Mouse (Mus musculus) right cerebral cortex, postnatal 14 days (tissue): ENCODE results near the gene Ddn.
A peak's percentile ranks its signal among the peaks of the same experiment; 100 is the strongest.
"Not testable (repeated sequence)": the region's sequence is repeated elsewhere in the genome, so short reads cannot be mapped to it uniquely, and the experiment has no call there.

Experiments
- DNase-seq: peaks from one replicate; pipeline ENCODE4 v3.0.0; 2022

Ddn gene

GRCm38 (mm10) chr15:98830736-98831683 lies 21.7 kb upstream of the Ddn start, which contains the start of gene Prkag1:
Prkag1 (minus strand) TSS chr15:98831521.
- peak; percentile 96 for DNase-seq

DNA sequence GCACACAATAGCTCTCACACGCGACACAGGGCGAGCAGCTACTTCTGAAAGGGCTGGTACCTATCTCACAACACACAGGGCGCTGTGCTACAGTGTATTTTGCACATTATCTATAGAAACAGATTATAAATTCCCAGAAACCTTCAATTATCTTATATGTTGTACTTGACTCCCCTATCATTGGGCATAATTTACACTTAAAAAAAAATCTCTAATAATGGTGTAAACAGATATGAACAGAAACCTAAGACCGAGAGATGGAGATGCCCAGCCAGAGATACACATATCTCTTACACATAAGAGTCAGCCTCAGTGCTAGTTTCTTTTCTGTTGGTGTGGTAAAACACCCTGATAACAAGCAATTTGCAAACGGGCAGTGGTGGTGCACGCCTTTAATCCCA lies 18.3 kb upstream of the Ddn start:
- DNase-seq = no peak

GRCm38 (mm10) chr15:98823434-98823833 lies 14.1 kb upstream of the Ddn start:
- no peak for DNase-seq

DNA sequence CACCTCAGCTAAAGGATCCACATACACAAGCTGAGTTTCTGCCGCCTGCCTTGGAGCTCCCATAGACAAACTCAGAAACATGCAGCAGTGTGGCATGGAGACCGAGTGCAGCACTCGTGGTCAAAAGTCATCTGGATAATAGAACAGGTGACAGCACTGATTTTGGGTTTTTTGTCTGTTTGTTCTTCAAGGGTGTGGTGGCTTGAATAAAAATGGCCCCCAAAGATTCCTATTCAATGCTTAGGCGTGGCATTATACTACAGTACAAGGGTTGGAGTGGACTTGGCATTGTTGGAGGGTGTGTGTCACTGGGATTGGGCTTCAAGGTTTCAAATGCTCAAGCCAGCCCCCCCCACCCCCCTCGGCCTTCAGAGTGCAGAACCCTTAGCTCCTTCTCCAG lies 12.9 kb upstream of the Ddn start:
- no peak for DNase-seq

DNA sequence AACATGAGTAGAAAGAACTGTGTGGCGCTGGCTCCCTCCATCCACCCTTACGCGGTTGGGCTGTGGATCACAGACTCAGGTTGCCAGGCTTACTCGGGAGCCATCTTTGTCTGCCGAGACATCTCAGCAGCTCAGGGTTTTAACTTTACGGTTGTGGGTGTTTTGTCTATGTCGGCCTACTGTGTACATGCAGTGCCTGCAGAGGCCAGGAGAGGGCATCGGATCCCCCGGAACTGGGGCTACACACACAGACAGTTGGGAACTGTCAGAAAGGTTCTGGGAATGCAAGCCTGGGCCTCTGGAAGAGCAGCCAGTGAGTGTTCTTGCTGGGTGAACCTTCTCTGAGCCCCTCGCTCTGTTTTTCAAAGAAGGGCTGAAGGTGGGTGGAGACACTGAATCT lies 12.1 kb upstream of the Ddn start:
- no peak for DNase-seq

DNA sequence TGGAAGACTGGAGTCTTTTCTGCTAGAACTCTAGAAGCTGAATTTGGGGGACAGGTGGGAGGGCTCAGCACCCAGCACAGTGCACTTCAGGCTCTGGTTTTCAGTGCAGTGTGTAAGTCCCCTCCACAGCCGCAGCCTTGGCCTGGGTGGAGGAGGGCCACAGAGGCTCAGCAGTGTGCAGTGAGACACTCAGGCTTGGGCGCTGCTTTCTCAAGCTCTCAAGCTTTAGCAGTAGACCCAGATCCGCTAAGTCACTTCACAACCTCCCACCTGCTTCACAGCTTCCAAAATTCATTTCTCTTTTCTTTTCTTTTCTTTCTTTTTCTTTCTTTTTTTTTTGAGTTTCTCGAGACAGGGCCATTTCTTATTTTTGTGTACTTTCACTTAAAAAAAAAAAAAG lies 11.6 kb upstream of the Ddn start:
- DNase-seq = no peak

DNA sequence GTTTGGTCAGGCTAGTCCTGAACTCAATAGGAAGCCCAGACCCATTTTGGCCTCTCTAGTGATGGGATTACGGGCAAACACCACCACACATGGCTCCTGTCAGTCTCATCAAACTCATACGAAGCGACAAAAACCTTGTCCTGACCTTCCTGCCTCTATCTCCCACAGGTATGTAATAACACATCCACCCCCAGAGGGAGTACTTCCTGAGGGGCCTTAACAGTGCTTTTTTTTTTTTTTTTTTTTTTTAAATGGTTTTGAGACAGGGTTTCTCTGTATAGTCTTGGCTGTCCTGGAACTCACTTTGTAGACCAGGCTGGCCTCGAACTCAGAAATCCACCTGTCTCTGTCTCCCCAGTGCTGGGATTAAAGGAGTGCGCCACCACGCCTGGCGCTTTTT lies 8.9 kb upstream of the Ddn start:
- DNase-seq = no peak

- peak; percentile 66 for DNase-seq
Observed at GRCm38 (mm10) chr15:98812741-98813424, 3.6 kb upstream of the Ddn start.

GRCm38 (mm10) chr15:98810212-98810611 lies 922 bp upstream of the Ddn start:
- not testable (repeated sequence) for DNase-seq

DNA sequence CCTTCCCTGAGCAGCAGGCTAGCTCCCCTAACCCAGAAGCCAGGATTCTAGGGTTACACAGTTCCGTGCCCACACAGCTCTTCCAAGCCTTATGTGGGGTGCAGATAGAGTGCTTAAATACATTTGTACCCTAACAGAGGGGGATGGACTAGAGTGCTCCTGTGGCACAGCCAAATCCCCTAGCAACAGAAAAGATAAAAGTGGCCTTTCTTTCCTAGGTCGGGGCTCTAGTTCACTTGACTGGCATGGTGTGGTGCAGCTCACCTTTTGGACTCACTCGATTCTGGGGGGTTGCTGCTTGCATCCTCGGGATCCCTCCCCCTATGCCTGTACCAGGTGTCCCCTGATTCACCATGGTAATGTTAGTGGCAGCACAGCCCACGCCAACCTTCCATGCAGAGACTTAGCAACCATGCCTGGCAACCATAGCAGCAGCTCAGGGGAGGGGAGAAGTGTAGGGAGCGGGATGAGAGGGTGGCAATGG lies 597 bp downstream of the Ddn start:
- DNase-seq = peak; percentile 74

DNA sequence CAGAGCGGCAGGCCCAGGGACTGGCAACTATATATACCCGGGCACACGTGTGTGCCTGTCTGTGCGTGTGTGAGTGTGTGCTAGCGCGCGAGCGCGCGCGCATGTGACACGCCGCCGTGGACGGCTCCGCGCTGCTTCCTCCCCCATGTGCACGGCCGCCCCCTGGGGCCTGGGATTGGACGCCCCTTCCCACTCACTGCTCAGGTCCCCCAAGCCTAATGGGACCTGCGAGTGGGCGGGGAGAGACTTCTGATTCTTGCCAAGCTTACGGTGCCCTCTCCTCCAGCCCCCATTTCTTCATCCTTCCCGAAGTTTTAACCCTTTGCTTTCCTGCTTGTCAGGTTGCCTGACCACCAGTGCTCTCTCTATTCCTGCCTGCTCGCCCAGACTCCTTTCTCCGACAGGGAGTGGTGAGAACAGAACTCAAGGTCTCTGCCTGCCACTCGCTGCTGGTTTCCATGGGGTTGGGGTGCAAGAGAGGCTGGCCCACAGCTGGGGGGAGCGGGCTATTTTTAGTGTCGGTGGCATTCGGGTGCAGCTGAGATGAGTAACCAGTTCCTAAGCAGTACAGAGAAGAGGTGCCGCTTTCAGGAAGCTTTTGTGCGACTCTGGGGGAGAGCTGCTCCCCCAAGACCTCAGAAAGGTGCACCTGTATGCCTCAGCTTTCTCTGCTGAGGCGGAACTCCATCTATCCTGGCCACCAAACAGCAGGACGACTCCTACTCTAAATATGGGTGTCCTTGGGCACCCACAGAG lies 1.2 kb downstream of the Ddn start:
- peak; percentile 92 for DNase-seq

GRCm38 (mm10) chr15:98806809-98807770 lies 2.2 kb downstream of the Ddn start:
- DNase-seq = no peak

DNA sequence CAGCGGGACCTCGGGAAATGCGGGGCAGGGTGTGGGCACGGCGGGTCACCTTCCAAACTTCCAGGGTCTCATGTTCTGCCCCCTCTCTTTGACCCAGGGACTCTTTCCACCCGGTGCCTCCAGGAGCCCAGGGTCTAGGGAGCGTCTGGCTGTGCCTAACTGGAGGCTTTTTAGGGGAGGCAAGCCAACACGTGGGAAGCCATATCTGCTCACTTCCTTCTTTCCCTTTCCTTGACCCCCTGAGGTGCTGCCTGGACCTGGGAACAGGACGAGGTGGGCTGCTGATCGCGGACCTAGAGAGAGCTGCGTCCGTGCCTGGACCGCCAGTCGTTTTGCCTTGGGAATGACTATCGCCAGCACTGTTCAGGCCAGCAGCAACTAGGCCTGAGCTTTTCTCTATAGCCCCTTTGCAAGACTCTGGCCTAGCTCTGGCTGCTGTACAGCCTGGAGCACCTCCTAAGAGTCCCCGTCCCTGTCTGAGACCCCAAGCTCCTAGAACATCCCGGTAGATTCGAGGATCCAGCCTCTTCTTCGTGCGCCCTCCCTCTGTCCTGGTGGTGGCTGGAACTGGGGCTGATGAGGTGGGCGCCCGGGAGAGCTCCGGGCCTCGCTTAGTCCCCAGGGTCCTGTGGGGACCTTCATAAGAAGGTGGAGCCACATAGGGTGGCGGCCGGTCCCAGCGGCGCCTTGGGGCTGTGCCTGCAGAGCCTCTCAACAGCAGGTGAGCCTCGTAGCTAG lies 3.0 kb downstream of the Ddn start:
- DNase-seq = no peak

GRCm38 (mm10) chr15:98805324-98806040 lies 3.8 kb downstream of the Ddn start:
- DNase-seq = peak; percentile 82

DNA sequence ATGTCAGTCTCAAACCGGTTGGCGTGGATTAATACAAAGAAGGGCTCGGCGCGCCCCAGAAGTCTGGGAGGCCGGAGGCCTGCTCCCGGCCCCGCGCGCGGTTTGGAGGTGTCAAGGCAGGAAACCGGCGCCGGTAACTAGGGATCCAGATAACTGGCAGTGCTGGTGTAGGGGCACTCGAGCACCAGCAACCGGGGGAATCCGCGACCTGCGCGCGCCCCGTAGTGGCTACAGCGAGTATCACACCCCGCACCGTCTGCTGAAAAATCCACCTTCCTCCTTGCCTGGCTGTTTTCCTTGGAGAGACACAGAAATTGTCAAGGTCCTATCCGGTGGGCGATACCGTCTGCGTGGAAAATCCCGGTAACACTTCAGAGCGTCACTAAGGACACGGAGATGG lies 5.2 kb downstream of the Ddn start:
- DNase-seq = peak; percentile 89

GRCm38 (mm10) chr15:98802926-98803325 lies 6.4 kb downstream of the Ddn start:
- DNase-seq = no peak

DNA sequence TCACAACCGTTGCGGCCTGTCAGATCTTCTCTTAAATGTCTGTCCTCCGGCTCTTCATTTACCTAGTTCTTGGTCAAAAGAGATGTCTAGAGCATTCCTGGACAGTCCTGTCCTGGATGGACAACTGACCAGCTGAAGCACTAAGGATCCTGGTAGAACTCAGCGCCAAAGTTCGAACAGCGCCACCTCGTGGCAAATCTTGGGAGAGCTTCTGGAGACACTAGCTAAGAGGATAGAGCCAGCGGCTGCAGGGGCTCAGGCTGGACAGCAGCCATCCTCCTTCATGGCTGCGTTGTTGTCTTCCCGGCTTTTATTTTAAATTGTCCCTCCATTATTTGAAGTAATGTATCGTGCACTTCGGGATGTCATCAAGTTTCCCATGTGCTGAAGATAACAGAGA lies 9.9 kb downstream of the Ddn start:
- DNase-seq = peak; percentile 79

- no peak for DNase-seq
Observed at GRCm38 (mm10) chr15:98798903-98799302, 10.4 kb downstream of the Ddn start.

GRCm38 (mm10) chr15:98797835-98798492 lies 11.3 kb downstream of the Ddn start:
- DNase-seq = no peak
